Mouse (Mus musculus) adipocyte (in vitro differentiated cells): ENCODE results near the gene Sgta.
"Not testable (repeated sequence)": the region's sequence is repeated elsewhere in the genome, so short reads cannot be mapped to it uniquely, and the experiment has no call there.

ENCODE experiments used
- DNase-seq: peaks from one replicate; pipeline ENCODE4 v3.0.0-alpha.2; 2016; ENCODE audit warnings: low spot score

The Sgta gene

DNA sequence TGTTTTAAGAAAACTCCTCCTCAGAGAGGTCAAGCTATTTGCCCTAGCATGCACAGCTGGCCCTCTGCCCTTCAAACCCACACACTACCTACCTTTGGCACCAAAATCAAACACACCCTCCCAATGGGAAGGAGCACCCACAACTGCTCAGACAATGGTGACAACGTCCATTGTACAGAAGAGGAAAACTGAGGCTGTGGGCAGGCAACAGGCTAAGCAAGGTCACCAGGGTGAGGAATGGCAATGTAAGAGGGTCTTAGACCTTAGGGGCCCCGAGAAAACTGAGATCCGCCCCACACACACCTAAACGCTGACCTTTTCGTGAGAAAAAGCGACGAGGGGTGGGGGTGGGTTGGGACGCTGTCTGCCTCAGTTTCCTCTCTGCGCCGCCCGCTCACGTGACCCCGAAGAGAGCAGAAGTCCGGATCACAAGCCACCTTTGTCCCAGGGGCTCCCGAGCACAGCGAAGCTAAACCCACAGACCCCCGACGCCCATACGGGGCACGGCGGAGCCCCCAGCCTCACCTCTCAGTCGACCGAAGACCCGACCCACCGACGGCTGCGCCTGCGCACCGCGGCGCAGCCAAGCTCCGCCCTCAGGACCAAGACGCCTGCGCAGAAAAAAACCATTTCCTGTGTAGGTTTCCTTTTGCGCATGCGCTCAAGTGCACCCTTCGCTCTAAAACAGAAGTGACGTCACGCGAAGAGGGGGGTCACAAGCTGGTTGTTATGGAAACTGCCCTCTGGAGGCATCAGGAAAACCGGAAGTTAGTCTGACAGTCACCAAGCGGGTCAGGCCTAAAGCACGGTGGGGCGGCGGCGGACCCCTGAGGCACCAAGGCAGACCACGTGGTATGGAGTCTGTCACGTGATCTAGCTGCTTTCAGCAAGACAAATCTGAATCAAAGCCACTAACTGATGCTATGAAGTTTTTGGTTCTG, at the start of gene Sgta:
TSS of gene Sgta (minus strand) at position 579 of the 941 bp plus-strand sequence.
- peak; percentile 100 for DNase-seq

DNA sequence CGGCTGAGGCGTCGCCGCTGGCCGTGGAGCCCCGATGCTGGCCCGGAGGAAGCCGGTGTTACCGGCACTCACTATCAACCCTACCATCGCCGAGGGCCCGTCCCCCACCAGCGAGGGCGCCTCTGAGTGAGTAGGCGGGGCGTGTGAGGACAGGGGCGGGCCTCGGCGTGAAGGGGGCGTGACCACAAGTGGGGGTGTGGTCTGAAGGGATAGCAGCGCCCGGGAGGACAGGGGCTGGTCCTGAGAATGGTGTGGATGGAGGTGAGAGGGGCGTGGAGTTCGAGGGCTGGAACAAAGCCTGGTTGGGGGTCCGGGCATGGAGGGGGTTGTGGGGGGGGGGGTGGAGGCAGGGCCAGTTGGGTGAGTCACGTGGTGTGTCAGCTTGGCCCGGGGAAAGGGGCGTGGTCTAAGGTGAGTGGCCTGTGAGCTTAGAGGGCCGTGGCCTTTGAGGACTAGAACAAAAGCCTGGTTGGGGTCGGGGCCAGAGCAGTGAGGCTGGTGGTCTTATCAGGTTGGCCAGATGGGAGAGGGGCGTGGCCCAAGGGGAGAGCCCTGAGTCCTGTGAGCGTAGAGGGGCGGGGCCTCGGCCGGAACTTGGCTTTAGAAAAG, 46.2 kb upstream of the Sgta start:
- peak; percentile 84 for DNase-seq

DNA sequence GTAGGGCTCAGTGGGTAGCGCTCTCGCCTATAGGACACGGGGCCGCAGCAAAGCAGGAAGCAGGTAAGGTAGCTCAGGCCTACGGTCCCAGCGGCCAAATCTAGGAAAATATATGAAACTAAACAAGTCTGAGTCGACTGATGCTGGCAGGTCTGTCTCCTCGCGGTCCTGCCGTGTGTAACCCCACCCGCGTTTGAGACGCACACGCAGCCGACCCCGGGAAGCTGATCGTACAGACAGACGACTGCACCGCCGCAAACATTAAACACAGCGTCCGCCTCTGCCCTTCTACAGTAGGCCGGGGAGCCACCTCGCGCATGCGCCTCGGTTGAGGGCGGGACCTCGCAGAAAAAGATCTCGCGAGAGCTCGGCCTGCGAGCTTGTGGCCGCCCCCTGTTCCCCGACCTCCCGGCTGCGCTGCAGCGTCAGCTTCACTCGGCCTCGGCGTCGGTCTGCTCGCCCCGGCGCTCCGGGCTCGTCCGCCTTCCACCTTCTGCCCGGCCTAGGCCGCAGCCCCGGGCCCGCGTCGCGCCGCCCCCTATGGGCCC, 45.7 kb upstream of the Sgta start, which contains the start of gene Map2k2:
TSS of gene Map2k2 (plus strand) at position 351 of the 548 bp plus-strand sequence.
- peak; percentile 95 for DNase-seq

DNA sequence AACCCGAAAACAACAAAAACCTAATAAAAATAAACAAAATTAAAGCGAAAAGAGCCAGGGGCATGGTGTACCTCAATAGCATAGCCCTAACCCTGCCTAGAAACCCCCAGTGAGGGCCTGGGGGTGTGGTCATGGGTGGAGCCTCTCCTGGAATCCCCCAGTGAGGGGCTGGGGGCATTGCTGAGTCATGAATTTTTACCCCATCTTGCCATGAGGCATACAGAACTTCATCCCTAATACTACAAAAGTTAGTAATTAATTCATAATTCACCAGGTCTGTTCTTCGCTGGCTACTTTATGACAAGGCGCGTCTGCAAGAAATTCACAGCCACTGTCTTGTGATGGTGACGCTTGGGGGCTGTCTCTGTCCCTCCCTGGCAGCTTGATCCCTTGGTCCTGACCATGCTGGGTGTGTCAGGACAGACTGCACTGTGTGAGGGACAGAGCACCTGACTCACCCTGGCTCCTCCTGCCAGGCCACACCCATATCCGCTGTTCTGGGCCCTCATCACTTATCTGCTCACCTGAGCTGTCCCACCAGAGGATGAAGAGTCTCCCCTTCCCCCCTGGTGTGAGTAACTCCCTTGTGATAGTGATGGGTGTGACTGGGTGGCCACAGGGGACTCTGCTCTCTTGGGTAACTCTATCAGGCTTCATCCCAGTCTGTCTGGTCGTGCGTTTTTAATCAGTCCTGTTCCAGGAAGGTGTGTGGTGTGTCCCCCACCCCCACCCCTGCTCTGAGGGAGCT, 35.1 kb upstream of the Sgta start:
- DNase-seq = no peak

DNA sequence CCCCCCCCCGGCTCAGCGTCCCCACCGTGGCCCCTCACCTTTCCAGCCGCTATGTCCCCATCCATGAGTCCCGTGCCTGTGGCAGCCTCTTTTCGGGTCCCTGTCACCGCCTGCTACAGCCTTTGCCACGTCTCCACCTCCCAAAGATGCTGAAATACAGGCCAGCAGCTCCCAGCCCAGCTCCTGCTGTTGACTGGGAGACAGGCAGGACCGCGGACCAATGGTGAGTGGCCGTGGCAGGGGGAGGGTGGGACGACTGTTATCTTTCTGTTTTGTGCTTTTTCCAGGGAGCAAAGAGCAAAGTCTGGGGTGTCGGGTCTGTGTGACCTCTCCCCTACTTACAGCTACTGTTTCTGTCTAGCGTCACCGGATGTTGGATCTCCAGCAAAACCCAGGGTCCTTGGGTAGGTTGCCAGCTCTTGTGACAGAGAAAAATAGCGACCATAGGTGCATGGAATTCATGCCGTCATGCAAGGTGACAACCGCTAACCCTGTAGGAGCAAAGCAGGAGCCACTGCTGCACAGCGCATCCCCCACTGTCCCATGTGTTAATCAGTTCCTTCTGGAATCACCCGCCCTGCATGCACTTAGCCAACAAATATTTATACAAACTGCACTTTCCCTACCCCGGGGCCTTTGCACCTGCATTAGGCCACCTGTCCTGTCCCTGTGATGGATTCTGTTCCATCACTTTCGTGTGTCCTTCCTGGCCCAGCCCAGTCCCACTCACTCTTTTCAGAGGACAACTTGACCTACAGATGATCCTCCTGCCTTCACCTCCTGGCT, 32.7 kb upstream of the Sgta start:
- no peak for DNase-seq

DNA sequence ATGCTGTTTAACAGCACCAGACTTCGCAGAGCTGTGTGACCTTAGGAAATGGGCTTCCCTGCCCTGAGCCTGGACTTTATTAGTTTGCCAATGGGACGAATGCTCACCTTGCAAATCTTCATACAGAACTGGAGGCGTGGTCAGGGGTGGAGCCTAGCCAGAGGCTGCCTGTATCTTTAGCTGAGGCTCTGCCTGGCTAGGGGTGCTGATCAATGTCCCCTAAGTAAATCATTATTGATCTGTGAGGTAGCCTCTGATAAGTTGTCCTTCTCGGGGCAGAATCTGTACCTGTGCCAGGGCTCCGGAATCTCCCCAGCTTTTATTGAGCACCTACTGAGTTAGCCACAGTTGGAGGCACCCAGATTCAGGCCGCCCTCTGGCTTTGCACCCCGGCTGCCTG, 30.6 kb upstream of the Sgta start:
- no peak for DNase-seq

DNA sequence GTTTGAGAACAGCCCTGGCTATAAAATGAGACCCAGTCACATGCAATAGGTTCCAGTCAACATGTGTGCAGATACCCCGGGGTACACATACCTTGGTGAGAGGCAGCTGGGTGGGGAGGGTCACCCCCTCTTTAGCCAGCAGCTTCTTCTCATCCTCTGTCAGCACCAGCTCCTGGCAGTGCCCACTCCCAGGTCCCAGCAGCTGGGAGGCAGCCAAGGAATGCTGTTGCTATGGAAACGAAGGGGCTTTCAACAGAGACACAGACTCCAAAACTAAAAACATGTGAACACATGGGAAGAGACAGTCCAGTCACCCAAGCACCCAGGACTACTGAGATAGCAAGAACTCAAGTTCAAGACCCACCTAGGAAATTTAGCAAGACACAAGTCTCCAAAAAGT, 29.2 kb upstream of the Sgta start:
- DNase-seq = no peak

DNA sequence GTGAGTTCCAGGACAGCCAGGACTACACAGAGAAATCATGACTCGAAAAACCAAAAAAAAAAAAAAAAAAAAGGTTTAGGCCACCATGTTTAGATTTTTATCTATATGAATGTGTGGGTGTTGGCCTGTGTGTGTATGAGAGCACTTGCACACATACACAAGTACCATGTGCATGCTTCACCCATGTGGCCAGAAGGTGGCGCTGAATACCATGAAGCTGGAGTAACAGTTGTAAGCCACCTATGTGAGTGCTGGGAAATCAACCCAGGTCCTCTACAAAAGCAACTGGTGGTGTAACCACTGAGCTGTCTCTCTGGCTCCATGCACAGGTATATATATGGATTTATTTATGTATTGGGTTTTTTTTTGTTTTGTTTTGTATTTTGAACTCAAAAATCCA, 27.0 kb upstream of the Sgta start:
- DNase-seq = no peak

DNA sequence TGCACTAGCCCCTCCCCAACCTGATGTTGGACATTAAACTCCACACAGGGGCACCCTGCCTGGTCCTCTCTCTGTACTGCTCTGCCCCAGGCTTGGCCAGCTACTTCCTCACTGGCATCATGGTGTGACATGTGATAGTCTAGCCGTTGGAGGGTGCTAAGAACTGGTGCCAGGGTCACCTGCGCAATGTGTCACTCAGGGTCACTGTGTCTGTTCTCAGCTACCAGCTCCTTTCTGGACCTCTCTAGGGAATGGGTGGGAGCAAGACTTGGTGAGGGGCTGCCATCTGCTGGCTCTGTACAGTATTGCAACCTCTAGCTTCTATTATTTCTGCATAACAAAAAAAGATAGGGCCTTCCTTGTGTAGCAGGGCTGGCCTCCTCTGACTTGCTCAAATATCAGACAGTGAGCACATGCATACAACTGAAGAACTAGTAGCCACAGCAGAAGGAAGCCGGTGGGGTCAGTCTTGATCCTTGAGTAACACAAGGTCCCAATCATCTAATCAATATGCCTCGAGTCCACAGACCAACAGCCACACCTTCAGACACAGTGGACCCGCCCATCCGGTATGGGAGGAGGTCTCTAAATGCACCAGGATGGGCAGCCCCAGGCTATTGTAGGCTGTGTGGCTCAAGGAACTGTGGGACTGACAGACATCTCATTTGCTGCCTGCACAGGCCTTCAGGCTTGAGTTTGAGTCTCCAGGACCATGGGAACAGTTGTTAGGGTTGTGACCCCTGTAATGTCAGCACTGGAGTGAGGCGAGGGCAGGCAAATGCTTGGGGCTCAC, 22.4 kb upstream of the Sgta start:
- DNase-seq = peak; percentile 72

DNA sequence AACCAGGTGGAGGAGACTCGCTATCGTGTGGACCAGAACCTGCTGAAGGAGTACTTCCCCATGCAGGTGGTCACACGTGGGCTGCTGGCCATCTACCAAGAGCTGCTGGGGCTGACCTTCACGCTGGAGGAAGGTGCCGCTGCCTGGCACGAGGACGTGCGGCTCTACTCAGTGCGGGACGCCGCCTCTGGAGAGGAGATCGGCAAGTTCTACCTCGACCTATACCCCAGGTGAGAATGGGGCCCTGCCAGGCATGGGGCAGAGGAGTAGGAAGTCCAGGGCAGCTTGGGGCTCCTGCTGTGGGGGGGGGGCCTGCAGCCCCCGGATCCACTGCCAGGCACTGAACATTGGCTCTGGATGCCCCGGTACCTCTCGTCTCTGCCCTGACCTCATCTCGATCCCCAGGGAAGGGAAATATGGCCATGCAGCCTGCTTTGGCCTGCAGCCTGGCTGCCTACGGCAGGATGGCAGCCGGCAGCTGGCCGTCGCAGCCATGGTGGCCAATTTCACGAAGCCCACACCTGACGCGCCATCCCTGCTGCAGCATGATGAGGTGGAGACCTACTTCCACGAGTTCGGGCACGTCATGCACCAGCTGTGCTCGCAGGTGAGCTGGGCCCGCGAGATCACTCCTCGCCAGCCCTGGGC, 20.2 kb upstream of the Sgta start:
- no peak for DNase-seq

DNA sequence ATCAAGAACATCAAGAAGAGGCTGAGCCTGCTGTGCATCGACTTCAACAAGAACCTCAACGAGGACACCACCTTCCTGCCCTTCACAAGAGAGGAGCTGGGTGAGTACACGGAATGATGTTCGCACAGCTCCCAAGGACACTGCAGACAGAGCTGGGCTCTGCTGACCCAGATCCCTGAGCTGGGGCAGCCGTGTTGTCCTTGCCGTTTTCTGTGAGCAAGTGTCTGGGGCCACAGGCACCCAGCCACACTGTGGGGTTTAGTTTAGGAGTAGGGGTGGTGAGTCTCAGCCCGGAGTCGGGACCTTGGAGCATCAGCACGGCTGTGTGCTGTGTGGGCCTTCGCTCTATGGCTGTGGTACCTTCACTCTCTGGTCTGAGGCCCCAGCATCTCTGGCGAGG, 17.9 kb upstream of the Sgta start:
- no peak for DNase-seq

DNA sequence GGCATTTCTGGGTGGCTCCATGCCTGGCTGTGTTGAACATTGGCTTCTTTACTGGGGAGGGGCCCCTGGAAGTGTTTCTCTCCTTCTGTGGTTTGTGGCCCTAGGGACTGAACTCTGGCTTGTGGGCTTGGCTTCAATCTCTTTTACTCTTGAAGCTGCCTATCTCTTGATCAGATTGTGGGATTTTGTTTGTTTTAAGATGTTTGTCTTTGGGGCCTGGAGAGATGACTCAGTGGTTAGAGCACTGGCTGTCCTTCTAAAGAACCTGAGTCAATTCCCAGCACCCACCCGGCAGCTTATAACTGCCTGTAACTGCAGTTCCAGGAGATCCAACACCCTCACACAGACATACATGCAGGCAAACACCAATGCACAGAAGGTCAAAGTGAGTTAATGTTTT, 16.4 kb upstream of the Sgta start:
- no peak for DNase-seq

DNA sequence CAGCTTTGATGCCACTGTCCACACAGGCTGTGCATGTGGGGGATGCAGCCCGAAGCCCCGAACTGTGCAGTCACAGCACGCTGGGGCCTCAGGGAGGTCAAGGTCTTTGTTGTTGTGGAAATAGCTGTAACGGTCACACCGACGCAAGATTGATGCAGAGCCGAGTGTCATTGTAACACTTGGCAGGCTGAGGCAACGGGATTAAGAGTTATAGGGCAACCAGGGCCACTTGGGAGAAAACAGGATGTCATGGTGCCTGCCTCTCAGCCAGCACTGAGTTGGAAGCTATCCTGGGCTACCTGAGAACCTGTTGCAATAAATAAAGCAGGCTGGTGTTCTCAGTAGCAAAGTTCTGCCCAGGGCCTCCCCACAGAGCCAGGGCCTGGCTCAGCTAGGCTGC, 15.8 kb upstream of the Sgta start:
- DNase-seq = no peak

DNA sequence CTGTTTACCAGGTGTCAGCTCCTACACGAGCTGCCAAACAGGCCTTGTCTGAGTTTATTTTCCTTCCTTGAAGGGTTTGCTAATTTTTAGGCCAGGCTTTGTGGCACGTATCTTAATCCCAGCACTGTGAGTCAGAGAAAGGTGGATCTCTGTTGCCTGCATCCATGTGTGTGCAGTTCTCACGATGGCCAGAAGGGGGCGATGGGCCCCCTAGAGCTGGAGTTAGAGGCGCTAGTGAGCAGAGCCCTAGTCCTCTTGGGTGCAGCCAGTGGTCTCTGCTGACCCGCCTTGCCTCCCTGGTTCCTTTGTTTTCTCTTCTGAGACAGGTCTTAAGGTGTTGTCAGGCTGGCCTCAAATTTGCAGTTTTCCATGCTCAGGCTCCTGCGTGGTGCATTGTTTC, 13.5 kb upstream of the Sgta start:
- no peak for DNase-seq

DNA sequence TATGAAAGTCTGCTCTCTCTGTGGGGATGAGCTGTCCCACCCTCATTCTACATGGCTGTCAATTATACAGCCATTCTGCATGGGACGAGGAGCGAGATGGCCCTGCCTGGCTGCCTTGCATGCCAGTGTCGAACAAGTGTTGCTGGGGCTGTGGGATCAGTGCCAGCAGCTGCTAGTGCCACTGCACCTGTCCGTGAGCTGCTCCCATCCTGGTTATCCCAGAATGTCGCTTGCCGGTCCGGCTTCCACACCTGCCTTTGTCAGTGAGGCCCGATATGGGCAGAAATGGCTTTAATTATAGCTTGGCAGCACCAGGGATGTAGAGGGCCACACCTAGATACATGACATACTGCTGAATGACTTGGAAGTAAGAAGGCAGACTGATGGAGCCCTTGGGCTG, 12.3 kb upstream of the Sgta start:
- no peak for DNase-seq

DNA sequence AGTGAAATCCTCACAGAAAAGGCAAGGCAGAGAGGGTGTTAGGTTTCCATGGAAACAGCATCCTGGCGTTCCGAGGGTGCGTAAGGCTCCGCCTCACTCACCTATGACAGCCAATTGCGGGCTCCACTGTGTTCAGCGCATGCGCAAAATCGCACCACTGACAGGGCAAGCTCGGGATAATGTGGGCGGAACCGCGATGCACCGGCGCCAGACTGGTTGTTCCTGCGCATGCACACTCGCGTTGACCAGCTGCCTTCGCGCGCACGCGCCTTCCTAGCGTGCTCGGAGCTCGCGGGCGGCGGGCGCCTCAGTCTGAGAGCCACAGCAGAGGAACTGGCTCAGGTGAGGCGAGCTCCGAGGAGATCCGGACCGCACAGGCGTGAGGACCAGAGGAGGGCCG, 9.9 kb upstream of the Sgta start, which contains the start of gene Thop1:
TSS of gene Thop1 (plus strand) at position 200 of the 400 bp plus-strand sequence.
- peak; percentile 99 for DNase-seq

DNA sequence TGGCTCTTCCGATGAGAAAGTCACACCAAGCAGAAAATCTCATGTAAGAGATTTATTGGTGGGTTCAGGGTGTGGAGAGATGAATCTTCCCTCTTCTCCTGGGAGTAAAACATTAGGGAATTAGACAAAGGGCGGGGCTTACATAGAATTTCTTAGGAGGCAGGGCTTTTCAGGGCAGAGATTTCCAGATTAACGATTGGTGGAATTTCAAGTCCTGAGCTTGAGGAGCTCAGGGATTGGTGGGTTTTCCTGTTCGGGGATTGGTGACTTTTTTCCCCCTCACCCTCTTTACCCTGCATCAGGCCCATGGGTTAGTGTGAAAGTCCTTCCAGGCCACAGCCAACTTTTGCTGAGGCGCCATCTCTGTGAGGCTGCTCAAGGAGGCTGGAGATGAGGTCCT, 8.7 kb upstream of the Sgta start:
- no peak for DNase-seq

DNA sequence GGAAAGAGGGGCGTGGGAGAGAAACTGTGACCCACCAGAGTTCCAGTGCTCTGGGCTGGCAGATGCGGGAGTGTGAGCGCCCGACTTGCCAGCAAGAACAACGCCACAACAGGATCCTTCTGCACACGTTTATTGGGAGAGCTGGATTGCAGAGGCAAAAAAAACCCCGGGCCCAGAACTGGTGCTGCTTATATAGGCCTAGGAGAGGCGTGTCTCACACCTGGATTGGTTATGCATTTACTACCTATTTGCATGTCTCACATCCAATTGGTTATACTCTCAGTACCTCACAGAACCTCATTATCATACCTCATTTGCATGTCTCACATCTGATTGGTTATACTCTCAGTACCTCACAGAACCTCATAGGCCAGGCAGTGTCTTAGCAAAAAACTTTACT, 4.5 kb upstream of the Sgta start:
- not testable (repeated sequence) for DNase-seq

DNA sequence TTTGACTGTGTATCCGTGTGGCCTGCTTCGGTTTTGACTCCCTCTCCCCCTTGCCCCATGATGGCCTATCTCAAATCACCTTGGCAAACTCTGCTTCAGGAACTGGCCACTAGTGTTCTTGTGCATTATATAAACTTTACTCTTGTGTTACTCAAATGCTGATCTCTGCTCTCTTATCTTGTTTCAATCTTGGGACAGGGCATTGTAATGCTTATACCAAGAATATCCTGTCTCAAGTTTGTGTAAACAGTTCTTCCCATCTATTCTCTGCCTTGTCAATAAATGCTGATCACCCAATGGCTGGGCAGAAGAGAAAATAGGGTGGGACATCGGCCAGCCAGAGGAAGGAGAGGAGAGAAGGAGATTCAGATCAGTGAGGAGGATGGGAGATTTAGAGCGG, 2.7 kb upstream of the Sgta start:
- no peak for DNase-seq

DNA sequence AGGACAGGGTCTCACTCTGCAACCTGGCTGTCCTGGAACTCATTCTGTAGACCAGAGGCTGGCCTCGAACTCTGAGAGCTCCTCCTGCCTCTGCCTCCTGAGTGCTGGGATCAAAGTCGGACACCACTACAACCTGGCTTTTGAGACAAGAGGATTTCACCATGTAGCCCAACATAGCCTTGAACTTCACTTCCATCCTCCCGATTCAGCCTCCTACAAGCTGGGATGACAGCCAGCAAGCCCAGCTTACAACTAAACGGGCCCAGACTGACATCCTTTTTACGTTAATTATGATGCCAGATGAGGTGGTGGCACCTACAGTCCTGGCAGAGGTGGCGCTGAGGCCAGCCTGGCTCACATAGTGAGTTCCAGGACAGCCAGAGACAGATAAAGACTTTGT, 1.1 kb downstream of the Sgta start:
- no peak for DNase-seq
